Mouse (Mus musculus) intestine, postnatal 0 days (tissue): ENCODE measurements around the gene Prom2. TPM values are rescaled to one million over a fixed set of nuclear protein-coding genes. Genes with fewer than 3 reads are reported as not detected.

Experiments
- ATAC-seq: fragments of 200-750 bp; cut with Nextera tagmentation; 2 replicates; pipeline ENCODE4 v1.8.0; 2017; ENCODE audit warnings: mild to moderate bottlenecking, moderate TSS enrichment, moderate library complexity
- H3K27ac ChIP-seq: fragments of 300-500 bp; sonication (generic); 2 replicates; pipeline ENCODE4 v1.5.1; 2014; ENCODE audit warnings: mild to moderate bottlenecking, low read depth, low read length, moderate library complexity
- H3K27me3 ChIP-seq: fragments of 300-500 bp; sonication (generic); replicated peaks from 2 replicates; pipeline ENCODE4 v1.6.1; 2014; ENCODE audit warnings: low read length, mixed read lengths; ENCODE audit not compliant: control insufficient read depth, insufficient read depth
- H3K36me3 ChIP-seq: fragments of 300-500 bp; sonication (generic); 2 replicates; pipeline ENCODE4 v1.6.1; 2014; ENCODE audit warnings: mild to moderate bottlenecking, moderate library complexity; ENCODE audit not compliant: control insufficient read depth, insufficient read depth
- H3K4me1 ChIP-seq: fragments of 300-500 bp; sonication (generic); replicated peaks from 2 replicates; pipeline ENCODE4 v1.6.1; 2014; ENCODE audit warnings: antibody characterized with exemption, low read length, mixed read lengths; ENCODE audit not compliant: control insufficient read depth, insufficient read depth
- H3K4me2 ChIP-seq: fragments of 300-500 bp; sonication (generic); replicated peaks from 2 replicates; pipeline ENCODE4 v1.6.1; 2014; ENCODE audit warnings: low read depth, mild to moderate bottlenecking, moderate library complexity
- H3K4me3 ChIP-seq: fragments of 300-500 bp; sonication (generic); 2 replicates; pipeline ENCODE4 v1.5.1; 2014; ENCODE audit warnings: low read depth, low read length
- H3K9ac ChIP-seq: fragments of 300-500 bp; sonication (generic); 2 replicates; pipeline ENCODE4 v1.6.1; 2014; ENCODE audit warnings: mild to moderate bottlenecking, low read depth, low read length
- H3K9me3 ChIP-seq: fragments of 300-500 bp; sonication (generic); 2 replicates; pipeline ENCODE4 v1.6.1; 2016; ENCODE audit warnings: mixed run types; ENCODE audit not compliant: control insufficient read depth
- CTCF ChIP-seq: sonication (generic); IDR thresholded peaks from 2 replicates; pipeline ENCODE4 v1.5.1; 2016; ENCODE audit warnings: low read depth, mild to moderate bottlenecking, control low read depth, antibody characterized with exemption, moderate library complexity
- WGBS: fragments of 180-500 bp; shearing (Covaris S2); extraction: QIAGEN DNeasy Blood & Tissue Kit; methylation state at CpG from one replicate; pipeline ENCODE4 v1.1.7; 2014; 5-methylcytosine and 5-hydroxymethylcytosine counted together
- polyA plus RNA-seq: library from polyadenylated mRNA; unstranded; fragments of >200 nt; fragmentation: Nextera tagmentation; extraction: Ambion mirVana; gene quantifications from 2 replicates; pipeline ENCODE4 v1.2.1, GENCODE M21; 2015

Gene Prom2
- polyA plus RNA-seq, 1 experiment from 2014 or later: 0.04 TPM

DNA sequence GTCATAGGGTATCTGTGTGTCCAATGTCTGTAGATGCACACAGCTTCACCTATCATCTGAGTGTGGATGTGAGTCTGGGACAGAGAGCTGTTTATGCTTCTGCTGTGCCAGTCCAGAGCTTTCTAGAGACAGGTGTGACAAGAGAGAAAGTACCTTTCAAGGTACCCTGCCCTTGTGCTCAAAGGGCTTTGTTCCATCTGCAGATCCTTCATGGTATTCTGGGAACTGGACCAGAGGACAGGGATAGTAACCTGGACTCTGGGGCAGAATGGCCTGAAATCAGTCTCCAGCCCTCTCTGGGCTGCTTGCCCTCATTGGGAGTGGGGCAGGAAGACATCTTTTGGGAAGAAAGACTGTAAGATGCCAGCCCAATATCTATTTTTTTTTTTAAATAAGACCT lies 21.1 kb downstream of the Prom2 start:
- H3K36me3 ChIP-seq: no peaks in the 10 kb centered on the region
- no peaks in the 10 kb centered on the region for H3K9me3 ChIP-seq
- H3K4me2 ChIP-seq: no peak overlapping the region
- no peak overlapping the region for H3K4me3 ChIP-seq
- no peak for TF ChIP-seq CTCF
- H3K4me1 ChIP-seq: no peaks in the 10 kb centered on the region; the same call in 1 of the 2 replicates
- no peak overlapping the region for H3K9ac ChIP-seq
- no peak overlapping the region for H3K27ac ChIP-seq
- no peak for ATAC-seq
- no peaks in the 10 kb centered on the region for H3K27me3 ChIP-seq

GRCm38 (mm10) chr2:127519308-127519707 lies 22.0 kb downstream of the Prom2 start:
- H3K9ac ChIP-seq: no peak overlapping the region
- H3K36me3 ChIP-seq: no peaks in the 10 kb centered on the region
- no peaks in the 10 kb centered on the region for H3K9me3 ChIP-seq
- TF ChIP-seq CTCF: no peak
- no peaks in the 10 kb centered on the region; the same call in 1 of the 2 replicates for H3K4me1 ChIP-seq
- H3K27me3 ChIP-seq: no peaks in the 10 kb centered on the region
- no peak overlapping the region for H3K27ac ChIP-seq
- ATAC-seq: no peak
- no peak overlapping the region for H3K4me2 ChIP-seq
- 70% methylated on average over 5 of the region's 5 CpGs for WGBS
- H3K4me3 ChIP-seq: no peak overlapping the region

DNA sequence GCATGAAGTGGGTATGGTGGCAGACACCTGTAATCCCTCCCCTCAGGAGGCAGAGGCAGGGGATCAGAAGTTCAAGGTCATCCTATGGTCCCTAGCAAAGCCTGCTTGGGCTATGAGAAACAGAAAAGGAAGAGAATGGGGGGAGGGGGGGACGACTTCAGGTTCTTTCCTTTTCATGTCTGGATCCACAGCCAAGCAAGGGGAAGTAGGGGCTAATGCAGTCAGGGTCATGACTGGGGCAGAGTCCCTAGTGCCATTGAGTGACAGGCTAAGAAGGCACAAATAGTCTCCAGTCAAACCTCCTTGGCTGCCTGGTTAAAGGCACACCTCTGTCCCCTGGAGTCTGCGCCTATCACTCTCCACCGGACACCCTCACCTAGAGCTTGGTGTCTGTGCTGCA lies 22.4 kb downstream of the Prom2 start:
- no peaks in the 10 kb centered on the region for H3K36me3 ChIP-seq
- H3K4me1 ChIP-seq: no peaks in the 10 kb centered on the region; the same call in 1 of the 2 replicates
- no peak overlapping the region for H3K27ac ChIP-seq
- no peak overlapping the region for H3K9ac ChIP-seq
- H3K4me3 ChIP-seq: no peak overlapping the region
- no peaks in the 10 kb centered on the region for H3K27me3 ChIP-seq
- no peak overlapping the region for H3K4me2 ChIP-seq
- WGBS: 65% methylated on average over 3 of the region's 3 CpGs
- TF ChIP-seq CTCF: no peak
- ATAC-seq: no peak
- H3K9me3 ChIP-seq: no peaks in the 10 kb centered on the region

- Histone ChIP-seq H3K27ac (no peak overlapping the region), H3K9ac (no peak overlapping the region), H3K9me3 (no peaks in the 10 kb centered on the region), H3K36me3 (no peaks in the 10 kb centered on the region), H3K4me2 (no peak overlapping the region), H3K4me3 (no peak overlapping the region), H3K4me1 (no peaks in the 10 kb centered on the region; the same call in 1 of the 2 replicates), H3K27me3 (no peaks in the 10 kb centered on the region)
- WGBS: 42% methylated on average over 3 of the region's 3 CpGs
- TF ChIP-seq CTCF: no peak
- no peak for ATAC-seq
Measured at GRCm38 (mm10) chr2:127518273-127518672, 23.0 kb downstream of the Prom2 start.

DNA sequence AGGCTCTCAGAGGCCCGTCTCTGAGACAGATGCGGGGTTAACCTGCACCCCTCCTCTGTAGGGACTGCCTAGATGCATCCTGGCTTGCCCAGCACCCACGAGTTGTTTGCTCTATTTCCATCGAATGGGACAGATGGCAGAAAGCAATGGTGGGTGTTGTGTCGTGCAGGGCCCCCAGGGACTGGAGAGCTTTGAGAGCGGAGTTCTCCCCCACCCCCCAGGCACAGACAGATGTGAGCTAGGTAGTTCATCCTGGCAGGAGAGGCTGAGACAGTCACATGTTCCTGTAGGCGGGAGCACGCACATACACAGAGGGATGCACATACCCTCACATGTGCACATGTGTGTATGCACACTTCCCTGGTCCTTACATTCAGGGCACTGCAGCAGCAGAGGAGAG lies 24.2 kb downstream of the Prom2 start:
- Histone ChIP-seq H3K4me2 (no peak overlapping the region), H3K4me1 (no peaks in the 10 kb centered on the region; the same call in 1 of the 2 replicates)

DNA sequence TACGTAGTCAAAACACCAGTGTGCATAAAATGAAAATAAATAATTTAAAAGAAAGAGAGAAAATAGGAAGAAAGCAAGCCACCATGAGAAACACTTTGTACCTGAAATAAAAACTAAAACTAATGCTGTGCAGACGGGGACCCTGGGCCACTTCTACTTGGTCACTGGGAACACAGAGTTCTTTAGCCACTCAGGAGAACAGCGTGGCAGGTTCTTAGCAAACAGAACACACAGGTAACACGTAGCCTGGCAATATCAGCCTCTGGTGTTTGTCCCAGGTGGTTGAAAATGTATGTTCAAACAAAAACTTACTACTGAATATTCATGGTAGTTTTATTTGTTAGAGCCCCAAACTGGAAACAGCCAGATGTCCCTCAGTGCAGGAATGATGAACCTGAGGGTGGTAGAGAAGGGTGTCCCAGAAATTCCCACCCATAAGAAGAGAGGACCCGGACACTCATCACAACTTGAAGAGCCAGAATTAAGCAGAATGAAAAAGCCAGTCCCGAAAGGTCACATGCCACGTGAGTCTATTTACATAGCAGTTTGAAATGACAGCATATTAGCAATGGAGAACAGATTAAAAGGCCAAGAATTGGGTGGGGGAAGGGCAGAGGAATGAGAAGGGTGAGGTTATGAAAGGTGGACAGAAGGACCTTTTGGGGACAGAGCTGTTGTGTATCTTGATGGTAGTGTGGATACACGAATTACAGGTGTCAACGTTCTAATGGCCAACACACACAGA lies 26.7 kb downstream of the Prom2 start:
- H3K4me2 ChIP-seq: no peak overlapping the region
- H3K4me3 ChIP-seq: no peak overlapping the region
- H3K27me3 ChIP-seq: no peaks in the 10 kb centered on the region
- H3K9me3 ChIP-seq: no peaks in the 10 kb centered on the region
- no peaks in the 10 kb centered on the region for H3K36me3 ChIP-seq
- no peak overlapping the region for H3K27ac ChIP-seq
- 63% methylated on average over 9 of the region's 9 CpGs for WGBS
- no peak for TF ChIP-seq CTCF
- H3K4me1 ChIP-seq: no peaks in the 10 kb centered on the region
- H3K9ac ChIP-seq: no peak overlapping the region
- no peak for ATAC-seq

More for the DNA sequence above, 24.2 kb downstream of the Prom2 start:
- H3K27ac ChIP-seq: no peak overlapping the region
- WGBS: 78% methylated on average over 8 of the region's 8 CpGs
- no peaks in the 10 kb centered on the region for H3K36me3 ChIP-seq
- H3K27me3 ChIP-seq: no peaks in the 10 kb centered on the region
- H3K9me3 ChIP-seq: no peaks in the 10 kb centered on the region
- no peak for ATAC-seq
- H3K9ac ChIP-seq: no peak overlapping the region
- no peak overlapping the region for H3K4me3 ChIP-seq
- no peak for TF ChIP-seq CTCF

GRCm38 (mm10) chr2:127513244-127513643 lies 28.0 kb downstream of the Prom2 start:
- no peak overlapping the region for H3K4me2 ChIP-seq
- no peaks in the 10 kb centered on the region for H3K36me3 ChIP-seq
- H3K9me3 ChIP-seq: no peaks in the 10 kb centered on the region
- H3K27me3 ChIP-seq: no peaks in the 10 kb centered on the region
- TF ChIP-seq CTCF: no peak
- no peak overlapping the region for H3K4me3 ChIP-seq
- ATAC-seq: no peak
- 44% methylated on average over 3 of the region's 3 CpGs for WGBS
- no peaks in the 10 kb centered on the region for H3K4me1 ChIP-seq
- H3K27ac ChIP-seq: no peak overlapping the region
- no peak overlapping the region for H3K9ac ChIP-seq
